Mouse (Mus musculus): ENCODE results near the gene Polg. TPM values are rescaled to one million over a fixed set of nuclear protein-coding genes. Genes with fewer than 3 reads are reported as not detected.

Polg gene
- total RNA-seq, 2 experiments from 2014 or later, result 74.2 to 91.0 TPM

GRCm38 (mm10) chr7:79467951-79468350 is 1.8 kb upstream of the Polg start:
- no peak for DNase-seq (ENCODE audit: extremely low spot score in 1 of 2, low spot score in 1 of 2)

DNA sequence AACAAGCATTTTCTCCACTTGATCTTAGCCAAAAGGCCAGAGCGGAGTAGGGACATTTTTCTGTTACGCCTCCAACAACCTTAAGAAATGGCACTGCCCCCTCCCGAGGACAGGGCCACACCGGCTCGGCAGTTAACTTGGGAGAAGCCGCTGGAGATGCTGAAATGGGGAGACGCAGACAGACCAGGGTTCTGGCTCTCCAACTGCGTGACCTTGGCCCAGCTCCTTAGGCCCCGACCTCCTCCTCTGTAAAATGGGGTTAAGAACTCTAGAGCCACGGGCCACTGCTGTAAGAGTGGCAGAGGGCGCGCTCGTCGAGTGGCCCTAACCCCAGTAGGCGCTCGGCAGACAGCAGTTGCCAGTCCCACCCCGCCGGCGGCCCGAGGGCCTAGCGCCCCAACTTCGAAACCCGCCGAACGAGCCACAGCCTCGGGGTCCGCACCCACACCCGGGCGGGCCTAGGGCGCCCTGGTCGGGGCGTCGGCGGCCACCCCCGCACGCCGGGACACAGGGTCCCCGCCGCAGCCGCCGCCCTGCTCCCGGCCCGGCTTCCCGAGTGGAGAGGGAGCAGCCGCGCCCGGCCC is 609 bp downstream of the Polg start:
- peak; percentile 25 to 30 for DNase-seq (ENCODE audit: extremely low spot score in 1 of 2, low spot score in 1 of 2)

DNA sequence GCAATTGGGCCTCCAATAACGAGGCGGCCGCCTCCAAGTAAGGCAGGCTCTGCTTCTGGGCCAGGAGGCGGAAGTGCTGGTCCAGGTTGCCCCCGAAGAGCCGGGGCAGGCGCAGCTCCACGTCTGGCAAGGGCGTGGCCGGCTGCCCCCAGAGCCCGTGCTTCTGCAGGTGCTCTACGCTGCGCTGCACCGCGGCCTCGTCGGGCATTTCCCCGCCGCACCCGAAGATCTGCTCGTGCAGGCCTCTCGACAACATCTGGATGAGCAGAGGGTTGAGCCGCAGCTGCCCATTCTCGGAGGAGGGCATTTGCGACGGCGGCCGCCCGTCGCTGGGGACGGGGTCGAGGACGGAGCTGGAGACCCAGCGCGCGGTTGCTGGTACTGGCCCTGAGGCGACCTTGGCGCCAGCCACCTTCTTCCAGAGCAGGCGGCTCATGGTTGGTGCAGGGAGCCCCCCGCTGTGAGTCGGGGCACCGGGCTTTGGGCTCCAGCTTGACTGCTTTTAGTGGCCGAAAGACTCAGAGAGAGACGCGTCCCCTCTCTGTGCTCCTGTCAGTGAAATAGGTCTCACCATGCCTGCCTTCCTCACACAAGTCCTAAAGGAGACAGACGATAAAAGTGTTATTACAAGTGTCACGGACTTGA is 1.3 kb downstream of the Polg start:
- DNase-seq (ENCODE audit: extremely low spot score in 1 of 2, low spot score in 1 of 2), result no peak

DNA sequence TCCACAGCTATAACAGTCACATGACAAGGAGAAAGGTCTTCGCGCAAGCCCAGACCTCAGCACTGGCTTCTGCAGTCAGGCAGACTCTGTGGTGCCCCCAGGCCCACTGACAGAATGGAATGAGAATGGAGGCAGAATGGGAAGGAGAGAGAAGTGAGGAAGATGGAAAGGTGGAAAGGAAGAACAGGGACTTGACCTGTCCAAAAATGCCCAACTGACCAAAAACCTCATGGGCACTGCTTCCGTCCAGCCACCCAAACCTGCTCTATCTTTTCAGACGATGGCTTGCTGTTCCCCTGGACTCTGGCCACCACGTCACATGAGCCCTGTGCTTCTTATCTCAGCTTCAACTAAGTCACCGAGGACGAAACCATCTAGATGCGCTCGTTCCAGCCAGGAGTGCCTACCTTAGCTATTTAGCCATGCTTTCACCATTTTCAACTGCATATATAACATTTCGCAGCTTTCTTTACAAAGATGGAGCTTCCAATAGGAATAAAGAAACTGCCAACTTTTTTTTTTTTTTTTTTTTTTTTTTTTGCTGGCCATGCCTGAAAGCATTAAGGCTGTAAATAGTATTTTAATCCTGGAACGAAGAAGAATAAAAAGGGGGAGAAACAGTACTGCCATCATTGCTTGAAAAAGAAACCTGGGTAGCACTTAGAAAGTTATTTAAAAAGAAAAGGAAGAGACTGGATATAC is 2.6 kb downstream of the Polg start:
- DNase-seq (ENCODE audit: extremely low spot score in 1 of 2, low spot score in 1 of 2), result no peak

DNA sequence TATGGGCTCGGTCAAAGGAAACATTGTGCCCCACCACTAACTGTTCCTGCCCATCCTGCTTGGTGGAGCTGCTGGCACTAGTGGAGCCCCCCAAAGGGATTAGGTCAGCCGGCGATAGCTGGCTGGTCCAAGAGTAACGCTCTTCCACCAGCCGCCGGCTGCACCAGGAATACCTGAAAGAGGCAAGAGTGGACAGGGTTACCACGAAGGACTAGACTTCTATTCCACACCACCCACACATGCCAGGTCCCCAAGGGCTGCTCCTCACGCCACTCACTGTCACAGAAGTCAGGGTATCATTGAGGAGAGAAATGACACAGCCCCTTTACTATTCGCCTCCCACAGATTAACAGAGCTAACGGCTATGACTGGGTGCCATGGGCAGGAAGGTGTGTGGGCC is 4.4 kb downstream of the Polg start:
- no peak for DNase-seq (ENCODE audit: extremely low spot score in 1 of 2, low spot score in 1 of 2)

DNA sequence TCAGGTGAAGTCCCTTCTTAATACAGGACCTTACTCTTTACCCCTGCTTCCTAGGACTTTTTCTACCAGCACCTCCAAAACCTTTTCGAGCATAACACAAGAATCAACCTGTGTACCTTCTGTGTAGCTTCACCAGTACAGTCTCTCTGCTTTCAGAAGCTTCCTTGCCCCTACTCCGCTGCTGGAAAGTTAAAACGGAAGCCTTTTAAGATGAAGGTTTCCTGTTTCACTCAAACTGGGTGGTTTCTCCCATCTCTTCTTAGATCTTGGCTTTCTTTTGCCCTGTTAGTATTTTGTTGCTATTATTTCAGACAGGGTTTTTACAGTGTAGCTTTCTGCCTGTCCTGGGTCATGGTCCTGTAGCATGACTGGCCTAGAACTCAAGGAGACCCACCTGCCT is 18.7 kb downstream of the Polg start:
- no peak for DNase-seq (ENCODE audit: extremely low spot score in 1 of 2, low spot score in 1 of 2)

GRCm38 (mm10) chr7:79447048-79447447 is 19.1 kb downstream of the Polg start:
- DNase-seq (ENCODE audit: extremely low spot score in 1 of 2, low spot score in 1 of 2), result no peak

DNA sequence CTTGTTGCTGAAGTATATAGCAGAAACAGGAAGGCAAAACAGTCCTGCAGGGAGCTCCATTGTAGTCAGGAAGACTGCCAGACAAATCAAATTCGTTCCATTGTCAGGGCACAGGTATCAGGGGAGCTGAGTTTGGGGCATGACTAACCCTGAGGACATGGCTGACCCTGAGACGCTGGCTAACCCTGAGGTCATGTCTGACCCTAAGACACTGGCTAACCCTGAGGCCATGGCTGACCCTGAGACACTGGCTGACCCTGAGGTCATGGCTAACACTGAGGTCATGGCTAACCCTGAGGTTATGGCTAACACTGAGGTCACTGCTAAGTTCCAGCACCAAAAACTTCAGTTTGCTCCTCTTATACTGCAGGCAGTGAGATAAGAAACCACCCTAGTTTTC is 26.1 kb downstream of the Polg start:
- no peak for DNase-seq (ENCODE audit: extremely low spot score in 1 of 2, low spot score in 1 of 2)

DNA sequence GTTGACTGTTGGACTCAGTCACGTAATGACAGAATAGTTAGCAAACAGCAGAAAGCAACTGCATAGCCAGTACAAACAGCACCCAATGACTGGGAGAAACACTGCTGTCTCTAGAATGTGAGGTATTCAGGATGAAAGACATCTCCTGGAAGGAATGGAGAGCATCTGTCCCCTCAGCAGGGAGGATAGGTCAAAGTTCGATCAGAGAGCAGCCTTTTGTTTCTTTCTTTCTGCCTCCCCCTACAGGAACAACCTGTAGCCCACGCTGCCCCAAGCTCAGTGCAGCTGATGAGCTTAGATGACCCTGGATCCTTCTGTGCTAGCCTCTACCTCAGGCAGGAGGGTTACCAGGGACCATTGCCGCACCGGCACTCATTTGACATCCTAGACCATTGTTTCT is 37.9 kb downstream of the Polg start:
- no peak for DNase-seq (ENCODE audit: extremely low spot score in 1 of 2, low spot score in 1 of 2)

- DNase-seq (ENCODE audit: extremely low spot score in 1 of 2, low spot score in 1 of 2), result no peak
Observed at GRCm38 (mm10) chr7:79425804-79426203, 40.4 kb downstream of the Polg start.

- DNase-seq (ENCODE audit: extremely low spot score in 1 of 2, low spot score in 1 of 2), result no peak
Observed at GRCm38 (mm10) chr7:79422876-79423275, 43.3 kb downstream of the Polg start.

- no peak for DNase-seq (ENCODE audit: extremely low spot score in 1 of 2, low spot score in 1 of 2)
Observed at GRCm38 (mm10) chr7:79419950-79420349, 46.2 kb downstream of the Polg start.

- DNase-seq (ENCODE audit: extremely low spot score in 1 of 2, low spot score in 1 of 2), result no peak
Observed at GRCm38 (mm10) chr7:79414449-79415375, 51.5 kb downstream of the Polg start.

GRCm38 (mm10) chr7:79400296-79400695 is 65.9 kb downstream of the Polg start:
- DNase-seq (ENCODE audit: extremely low spot score in 1 of 2, low spot score in 1 of 2), result no peak

DNA sequence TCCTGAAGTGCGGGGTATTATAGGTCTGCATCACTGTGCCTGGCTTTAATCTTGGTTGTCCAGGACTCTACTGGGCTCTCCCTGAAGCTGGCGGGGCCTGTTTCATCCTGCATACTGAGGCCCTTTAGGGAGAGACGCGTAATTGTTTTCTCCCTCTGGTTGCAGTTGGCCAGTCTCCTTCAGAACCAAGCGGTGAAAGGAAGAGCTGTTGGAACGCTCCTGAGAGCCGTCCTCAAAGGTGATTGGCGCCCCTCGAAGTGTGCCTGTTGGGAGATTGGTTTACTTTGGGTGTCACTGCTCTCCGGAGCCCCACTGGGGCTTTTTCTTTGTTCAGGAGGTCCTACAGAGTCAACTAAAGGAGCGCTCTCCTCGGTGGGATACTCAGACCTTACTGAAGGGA is 67.2 kb downstream of the Polg start:
- no peak for DNase-seq (ENCODE audit: extremely low spot score in 1 of 2, low spot score in 1 of 2)

DNA sequence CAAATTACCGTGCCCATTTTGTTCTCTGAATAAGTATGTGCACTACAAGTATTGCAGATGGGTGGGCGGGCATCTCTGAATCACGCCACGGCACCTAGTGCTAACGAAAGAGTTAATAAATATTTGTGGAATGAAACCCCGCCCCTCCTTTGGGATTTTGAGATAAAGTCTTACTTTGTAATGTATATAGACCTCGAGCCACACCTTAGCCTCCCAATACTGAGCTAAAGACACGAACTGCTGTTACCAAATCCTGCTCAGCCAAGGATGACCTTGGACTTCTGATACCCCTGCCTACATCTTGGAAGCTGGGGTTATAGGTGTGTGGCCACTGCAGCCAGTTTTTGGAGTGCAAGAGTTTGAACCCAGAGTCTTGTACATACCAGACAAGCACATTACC is 67.7 kb downstream of the Polg start:
- no peak for DNase-seq (ENCODE audit: extremely low spot score in 1 of 2, low spot score in 1 of 2)

- no peak for DNase-seq (ENCODE audit: extremely low spot score in 1 of 2, low spot score in 1 of 2)
Observed at GRCm38 (mm10) chr7:79397446-79397963, 68.7 kb downstream of the Polg start.

Measured in layer of hippocampus, postnatal 25 days (tissue).